Mouse (Mus musculus): ENCODE measurements around the gene Dennd1b.

DNA sequence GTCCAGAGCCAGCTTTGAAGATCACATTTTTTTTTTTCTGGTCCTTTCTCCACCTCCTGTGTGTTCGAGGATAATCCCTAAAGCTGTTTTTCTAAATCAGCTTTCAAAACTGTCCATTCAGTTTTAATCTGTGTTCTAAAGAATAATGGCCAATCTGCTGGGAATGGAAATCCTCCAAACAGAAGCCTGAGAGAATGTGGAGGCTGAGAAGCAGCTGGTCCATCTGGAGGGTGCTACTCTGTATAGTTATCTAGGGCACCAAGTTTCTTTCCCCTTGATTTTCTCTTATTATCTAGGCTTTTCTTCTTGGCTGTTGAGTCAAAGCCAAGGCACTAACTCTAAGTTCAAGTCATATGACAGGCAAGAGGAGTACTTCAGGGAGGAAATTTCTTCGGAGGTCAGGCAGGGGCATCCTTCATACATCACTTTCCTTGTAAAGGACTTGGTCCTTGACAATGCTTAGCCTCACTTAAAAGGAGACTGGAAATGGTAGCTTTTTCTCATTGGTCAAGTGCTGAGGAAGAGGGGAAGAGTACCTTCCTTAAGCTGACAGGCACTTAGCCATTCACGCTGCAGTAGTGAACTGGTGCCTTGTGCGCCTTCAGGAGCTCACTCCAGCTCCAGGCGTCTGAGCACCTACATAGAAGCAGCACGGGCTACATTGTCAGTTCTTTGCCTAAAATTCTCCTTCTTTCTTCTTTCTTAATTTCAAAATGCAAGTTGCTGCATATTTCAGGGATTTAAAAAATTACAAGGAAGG, 32.6 kb downstream of the Dennd1b start:
- TF ChIP-seq CTCF (IDR thresholded peaks at IDR 0.05; ENCODE audit: low read depth) (no peak), EP300 (optimal IDR thresholded peaks at IDR 0.05) (no peak)
